Mouse (Mus musculus) adrenal gland (tissue): ENCODE measurements around the gene Zfp950.

Experiments used
- intact Hi-C: fragments of 180-260 bp; cut with DNase I; formaldehyde crosslinking; loops from one replicate; pipeline ENCODE4 v1.15.1; 2025

Gene Zfp950

GRCm38 (mm10) chr19:61064386-61064785, 76.3 kb downstream of the Zfp950 start:
- intact Hi-C loops: no loop called here

GRCm38 (mm10) chr19:61057581-61057980, 83.1 kb downstream of the Zfp950 start:
- intact Hi-C loops: no loop called here

- intact Hi-C loops: no loop called here
Observed at GRCm38 (mm10) chr19:61056783-61057410, 83.7 kb downstream of the Zfp950 start.

- intact Hi-C loops: no loop called here
Observed at GRCm38 (mm10) chr19:61052786-61053185, 87.9 kb downstream of the Zfp950 start.

- intact Hi-C loops: no loop called here
Observed at GRCm38 (mm10) chr19:61052008-61052407, 88.6 kb downstream of the Zfp950 start.

- intact Hi-C loops: no loop called here
Observed at GRCm38 (mm10) chr19:61051151-61051550, 89.5 kb downstream of the Zfp950 start.

GRCm38 (mm10) chr19:61049413-61049812, 91.2 kb downstream of the Zfp950 start:
- intact Hi-C loops: no loop called here

- intact Hi-C loops: no loop called here
Observed at GRCm38 (mm10) chr19:61048646-61049045, 92.0 kb downstream of the Zfp950 start.

- intact Hi-C loops: no loop called here
Observed at GRCm38 (mm10) chr19:61039151-61039550, 101.5 kb downstream of the Zfp950 start.

GRCm38 (mm10) chr19:61031570-61031969, 109.1 kb downstream of the Zfp950 start:
- intact Hi-C loops: no loop called here

GRCm38 (mm10) chr19:61021939-61022566, 118.6 kb downstream of the Zfp950 start:
- intact Hi-C loops: no loop called here

- intact Hi-C loops: no loop called here
Observed at GRCm38 (mm10) chr19:61021502-61021901, 119.1 kb downstream of the Zfp950 start.

- intact Hi-C loops: no loop called here
Observed at GRCm38 (mm10) chr19:61017477-61018266, 123.0 kb downstream of the Zfp950 start.

- intact Hi-C loops: no loop called here
Observed at GRCm38 (mm10) chr19:61009266-61009665, 131.4 kb downstream of the Zfp950 start.
